8 mouse cellular contexts compared by ENCODE assay signal in genomic region chr13:34993983-34994811, GRCm38 (mm10). TPM values are rescaled to one million over a fixed set of nuclear protein-coding genes. Genes with fewer than 3 reads are reported as not detected.
DNase-seq lines count a peak whose midpoint lies in the region; ATAC-seq lines count a peak whose summit lies in the region.

No protein-coding gene starts in this region.

- DNase-seq in WW6 (ENCODE audit: low read depth, low spot score): peak; percentile 84
- DNase-seq in cerebellum, postnatal 4 days (ENCODE audit: low spot score in 2 of 2): peak; percentile 86 to 95
- peak; percentile 97 for DNase-seq in gastrocnemius, adult 18-20 months (ENCODE audit: low spot score)
- peak; percentile 80 to 86 for DNase-seq in left cerebral cortex, adult 18-20 months (ENCODE audit: low spot score in 2 of 2)
- peak; percentile 88 for DNase-seq in right cerebral cortex, adult 18-20 months
- DNase-seq in urinary bladder, postnatal 10 days (ENCODE audit: low spot score): peak; percentile 83

- H3K79me2 ChIP-seq in macrophage (ENCODE audit: inconsistent target): no peaks in the 10 kb centered on the region

- peak overlapping the region; percentile 64 for H3K4me3 ChIP-seq in hindbrain, embryonic 16.5 days (ENCODE audit: low read length)
- peak overlapping the region; percentile 53 for H3K4me3 ChIP-seq in macrophage (ENCODE audit: inconsistent target)

- H3K27me3 ChIP-seq in hindbrain, embryonic 16.5 days (replicated peaks; ENCODE audit: control insufficient read depth, insufficient read depth, low read length): no peaks in the 10 kb centered on the region

- H3K4me2 ChIP-seq in hindbrain, embryonic 16.5 days (ENCODE audit: low read length): peak overlapping the region; percentile 84

- WGBS in hindbrain, embryonic 16.5 days: 1% methylated on average over 33 of the region's 33 CpGs
- WGBS in macrophage (ENCODE audit: missing documents): 2% methylated on average over 33 of the region's 33 CpGs

- H3K4me1 ChIP-seq in hindbrain, embryonic 16.5 days (ENCODE audit: control insufficient read depth, insufficient read depth, low read depth, low read length): peaks cover 15% of the 10 kb centered on the region

- peak; percentile 97 for ATAC-seq in hindbrain, embryonic 16.5 days

- peak overlapping the region; percentile 80 for H3K9ac ChIP-seq in hindbrain, embryonic 16.5 days (ENCODE audit: low read depth, low read length)

- H3K36me3 ChIP-seq in hindbrain, embryonic 16.5 days (ENCODE audit: control insufficient read depth, insufficient read depth, low read length): 0 out of 2 replicates have a peak, but pooled peaks cover 3% of the 10 kb centered on the region
- peaks cover 4% of the 10 kb centered on the region; the same call in 1 of the 2 replicates for H3K36me3 ChIP-seq in macrophage (ENCODE audit: inconsistent target)

- H3K9me3 ChIP-seq in hindbrain, embryonic 16.5 days (ENCODE audit: control insufficient read depth, low read length): peaks cover 3% of the 10 kb centered on the region; the same call in 1 of the 2 replicates

- peak overlapping the region; percentile 87 for H3K27ac ChIP-seq in hindbrain, embryonic 16.5 days (ENCODE audit: low read depth, low read length)
- H3K27ac ChIP-seq in macrophage: peak overlapping the region; percentile 59

RNA-seq across cellular contexts. Expression of gene Eci3, which starts 30.6 kb away (rescaled TPM):
- under 1 TPM; 0.66 to 0.83 TPM for total RNA-seq in gastrocnemius, adult 18-20 months (2021)
- polyA plus RNA-seq in hindbrain, embryonic 16.5 days (2015; fragmentation: Nextera tagmentation; extraction: Ambion mirVana): 0.62 and 1.6 TPM in 2 replicates
- under 1 TPM; 0.63 to 1.00 TPM for total RNA-seq in left cerebral cortex, adult 18-20 months (2021)
- not detected for total RNA-seq in macrophage (2018; cell fraction: chromatin; rRNA removed)
- total RNA-seq in macrophage (2018; cell fraction: cytosol; rRNA removed): under 1 TPM in 2 of 26 experiments, not detected in 24; 0.07 to 0.12 TPM
- not detected for total RNA-seq in macrophage (2018; cell fraction: nucleus; rRNA removed)
- polyA plus RNA-seq in macrophage (2018): not detected in 3 replicates

RNA-seq across cellular contexts. Expression of gene Eci2, which starts 32.7 kb away (rescaled TPM):
- total RNA-seq in gastrocnemius, adult 18-20 months (2021): 10 to 100 TPM; 81.3 to 81.5 TPM
- 111 and 121 TPM in 2 replicates for polyA plus RNA-seq in hindbrain, embryonic 16.5 days (2015; fragmentation: Nextera tagmentation; extraction: Ambion mirVana)
- 10 to 100 TPM; 46.7 to 46.9 TPM for total RNA-seq in left cerebral cortex, adult 18-20 months (2021)
- total RNA-seq in macrophage (2018; cell fraction: chromatin; rRNA removed): 100 to 1,000 TPM in 5 of 26 experiments, 10 to 100 TPM in 21; 31.7 to 144 (median 56.9) TPM
- 10 to 100 TPM; 37.5 to 69.6 (median 47.7) TPM for total RNA-seq in macrophage (2018; cell fraction: cytosol; rRNA removed)
- 100 to 1,000 TPM in 1 of 26 experiments, 10 to 100 TPM in 25; 30.7 to 111 (median 42.9) TPM for total RNA-seq in macrophage (2018; cell fraction: nucleus; rRNA removed)
- polyA plus RNA-seq in macrophage (2018): 47.3 to 60.7 TPM (median 49.5 TPM) in 3 replicates

Comparison
In these comparisons a context has a peak if more than half of its experiments do, and no peak if none do; other contexts are left out.
1. Peak in every context shown above with its lines: DNase-seq, ATAC-seq, H3K4me3 ChIP-seq and H3K27ac ChIP-seq.